Mouse (Mus musculus): ENCODE measurements at regions not wholly inside any gene's neighbourhood (a gene's known extent, or its start where the extent isn't known, plus 50 kb on each side); places are given as distances from the start of the nearest gene placed in this dataset.
"Not testable (repeated sequence)": the region's sequence is repeated elsewhere in the genome, so short reads cannot be mapped to it uniquely, and the experiment has no call there.

DNA sequence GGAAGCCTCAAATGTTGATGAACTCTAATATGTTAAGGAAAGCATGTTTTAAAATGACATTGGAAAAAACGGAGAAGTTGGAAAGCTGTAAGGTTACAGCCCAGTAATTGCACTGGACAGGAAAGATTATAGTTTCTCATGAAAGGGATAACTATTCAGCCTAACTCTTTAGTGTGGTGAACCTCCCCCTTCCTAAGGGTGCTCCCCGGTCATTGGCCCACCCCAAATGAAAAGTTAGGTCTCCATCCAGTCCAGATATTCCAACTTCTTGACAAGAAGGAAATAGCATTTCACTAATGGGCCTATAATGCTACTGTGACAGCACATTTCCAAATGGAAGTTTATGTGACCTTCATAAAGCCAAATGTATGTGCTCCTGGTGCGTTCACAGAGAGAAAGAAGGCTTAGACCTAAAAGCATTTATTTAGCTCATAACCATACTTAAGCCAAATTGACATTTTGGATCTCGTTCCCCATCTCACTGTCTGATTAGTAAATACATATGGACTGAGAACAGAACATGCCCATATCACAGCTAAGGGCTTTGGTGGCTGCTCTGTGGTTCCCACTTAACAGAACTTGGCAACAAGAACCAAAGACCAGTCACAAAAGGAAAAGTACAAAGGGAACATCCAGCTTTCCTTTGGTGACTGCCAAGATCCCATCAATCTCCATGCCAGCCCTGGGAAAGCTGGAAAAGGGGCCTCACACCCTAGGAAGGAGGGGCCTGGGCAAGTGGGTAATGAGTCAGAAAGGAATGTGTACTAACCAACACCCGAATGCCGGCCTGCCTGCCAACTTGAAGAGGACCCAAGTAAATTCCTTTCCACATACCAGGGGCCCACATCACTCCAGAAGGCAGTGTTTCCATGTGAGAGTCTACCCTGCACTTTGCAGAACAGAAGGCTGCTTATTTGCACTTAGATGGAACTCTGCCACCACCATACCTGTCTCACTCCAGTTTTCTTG lies 155.1 kb upstream of the Chst7 start:
- Histone ChIP-seq H3K4me3 (ENCODE audit: low read depth, low read length) (no peak overlapping the region), H3K4me1 (replicated peaks; ENCODE audit: control insufficient read depth, insufficient read depth, low read length) (no peaks in the 10 kb centered on the region), H3K36me3 (ENCODE audit: control insufficient read depth, insufficient read depth, low read length) (no peaks in the 10 kb centered on the region), H3K9ac (ENCODE audit: low read length) (no peak overlapping the region), H3K27me3 (ENCODE audit: control insufficient read depth, insufficient read depth, low read length) (no peaks in the 10 kb centered on the region), H3K27ac (ENCODE audit: low read depth, low read length) (no peak overlapping the region), H3K9me3 (ENCODE audit: control insufficient read depth, low read length) (no peaks in the 10 kb centered on the region), H3K4me2 (ENCODE audit: low read depth, low read length, severe bottlenecking) (no peak overlapping the region)
- DNase-seq (ENCODE audit: low spot score) (no peak), ATAC-seq (replicated peaks; ENCODE audit: low FRiP score) (peak; percentile 34)
- WGBS = 63% methylated on average over 6 of the region's 6 CpGs

GRCm38 (mm10) chrX:19906646-19907371 lies 152.6 kb upstream of the Chst7 start:
- no peaks in the 10 kb centered on the region for H3K4me1 ChIP-seq (replicated peaks; ENCODE audit: control insufficient read depth, insufficient read depth, low read length)
- peak; percentile 62 for DNase-seq (ENCODE audit: low spot score)
- no peak overlapping the region for H3K4me3 ChIP-seq (ENCODE audit: low read depth, low read length)
- no peaks in the 10 kb centered on the region for H3K9me3 ChIP-seq (ENCODE audit: control insufficient read depth, low read length)
- H3K9ac ChIP-seq (ENCODE audit: low read length) = no peak overlapping the region
- no peaks in the 10 kb centered on the region for H3K27me3 ChIP-seq (ENCODE audit: control insufficient read depth, insufficient read depth, low read length)
- peak; percentile 91 for ATAC-seq (replicated peaks; ENCODE audit: low FRiP score)
- H3K36me3 ChIP-seq (ENCODE audit: control insufficient read depth, insufficient read depth, low read length) = no peaks in the 10 kb centered on the region
- H3K4me2 ChIP-seq (ENCODE audit: low read depth, low read length, severe bottlenecking) = no peak overlapping the region
- no peak overlapping the region for H3K27ac ChIP-seq (ENCODE audit: low read depth, low read length)

DNA sequence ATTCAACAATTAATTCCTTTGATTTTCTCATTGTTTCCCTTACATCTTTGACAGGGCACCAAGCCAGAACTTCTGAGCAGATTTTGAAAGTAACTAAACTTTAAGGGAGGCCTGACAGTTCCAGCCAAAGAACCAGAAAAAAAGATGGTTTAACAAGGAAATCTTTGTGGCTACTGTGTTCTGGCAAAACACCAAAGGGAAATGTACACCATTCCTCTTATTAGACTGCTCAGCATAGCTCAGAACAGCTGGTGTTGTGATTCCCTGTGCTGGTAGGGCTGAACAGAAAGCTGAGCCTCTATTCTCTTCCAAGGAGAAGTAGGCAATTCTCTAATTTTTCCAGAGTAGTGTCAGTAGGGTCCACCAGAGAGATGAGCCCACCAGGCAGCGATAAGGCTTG lies 142.4 kb upstream of the Chst7 start:
- H3K27ac ChIP-seq (ENCODE audit: low read depth, low read length) = no peak overlapping the region
- H3K9ac ChIP-seq (ENCODE audit: low read length) = no peak overlapping the region
- no peaks in the 10 kb centered on the region for H3K36me3 ChIP-seq (ENCODE audit: control insufficient read depth, insufficient read depth, low read length)
- no peak overlapping the region for H3K4me2 ChIP-seq (ENCODE audit: low read depth, low read length, severe bottlenecking)
- WGBS = 95% methylated on average over 1 of the region's 1 CpGs
- H3K4me3 ChIP-seq (ENCODE audit: low read depth, low read length) = no peak overlapping the region
- no peaks in the 10 kb centered on the region for H3K9me3 ChIP-seq (ENCODE audit: control insufficient read depth, low read length)
- DNase-seq (ENCODE audit: low spot score) (no peak), ATAC-seq (replicated peaks; ENCODE audit: low FRiP score) (no peak)
- H3K27me3 ChIP-seq (ENCODE audit: control insufficient read depth, insufficient read depth, low read length) = no peaks in the 10 kb centered on the region
- H3K4me1 ChIP-seq (replicated peaks; ENCODE audit: control insufficient read depth, insufficient read depth, low read length) = no peaks in the 10 kb centered on the region

DNA sequence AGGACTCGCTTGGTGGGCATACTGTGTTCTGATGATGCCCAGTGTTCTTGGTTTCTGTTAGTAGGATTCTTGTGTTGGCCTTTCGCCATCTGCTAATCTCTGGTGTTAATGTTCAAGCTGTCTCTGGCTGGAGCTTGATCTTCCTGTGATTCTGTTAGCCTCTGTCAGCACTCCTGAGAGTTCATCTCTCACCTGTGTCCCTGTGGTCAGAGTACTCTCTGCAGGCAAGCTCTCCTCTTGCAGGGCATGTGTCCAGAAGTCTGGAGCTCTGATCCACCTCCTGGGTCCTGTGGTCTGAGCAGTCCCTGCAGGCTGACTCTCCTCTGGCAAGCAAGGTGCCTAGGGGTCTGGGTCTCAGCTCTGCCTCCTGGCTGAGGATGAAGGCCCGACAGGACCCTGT lies 130.0 kb upstream of the Chst7 start:
- H3K4me3 ChIP-seq (ENCODE audit: low read depth, low read length); ATAC-seq (replicated peaks; ENCODE audit: low FRiP score); H3K27me3 ChIP-seq (ENCODE audit: control insufficient read depth, insufficient read depth, low read length); H3K36me3 ChIP-seq (ENCODE audit: control insufficient read depth, insufficient read depth, low read length); H3K4me2 ChIP-seq (ENCODE audit: low read depth, low read length, severe bottlenecking); H3K27ac ChIP-seq (ENCODE audit: low read depth, low read length); DNase-seq (ENCODE audit: low spot score); H3K9ac ChIP-seq (ENCODE audit: low read length); H3K4me1 ChIP-seq (replicated peaks; ENCODE audit: control insufficient read depth, insufficient read depth, low read length); H3K9me3 ChIP-seq (ENCODE audit: control insufficient read depth, low read length): not testable (repeated sequence)
- 87% methylated on average over 3 of the region's 3 CpGs for WGBS

- DNase-seq (ENCODE audit: low spot score) = no peak
- Histone ChIP-seq H3K9ac (ENCODE audit: low read length) (no peak overlapping the region), H3K27me3 (ENCODE audit: control insufficient read depth, insufficient read depth, low read length) (no peaks in the 10 kb centered on the region), H3K36me3 (ENCODE audit: control insufficient read depth, insufficient read depth, low read length) (no peaks in the 10 kb centered on the region), H3K4me2 (ENCODE audit: low read depth, low read length, severe bottlenecking) (no peak overlapping the region), H3K9me3 (ENCODE audit: control insufficient read depth, low read length) (no peaks in the 10 kb centered on the region), H3K27ac (ENCODE audit: low read depth, low read length) (no peak overlapping the region), H3K4me1 (replicated peaks; ENCODE audit: control insufficient read depth, insufficient read depth, low read length) (no peaks in the 10 kb centered on the region), H3K4me3 (ENCODE audit: low read depth, low read length) (no peak overlapping the region)
- 69% methylated on average over 3 of the region's 3 CpGs for WGBS
- no peak for ATAC-seq (replicated peaks; ENCODE audit: low FRiP score)
Observed at GRCm38 (mm10) chrX:19929866-19930265, 129.5 kb upstream of the Chst7 start.

- no peak overlapping the region for H3K27ac ChIP-seq (ENCODE audit: low read depth, low read length)
- H3K4me1 ChIP-seq (replicated peaks; ENCODE audit: control insufficient read depth, insufficient read depth, low read length) = no peaks in the 10 kb centered on the region
- ATAC-seq (replicated peaks; ENCODE audit: low FRiP score) (no peak), DNase-seq (ENCODE audit: low spot score) (no peak)
- H3K4me2 ChIP-seq (ENCODE audit: low read depth, low read length, severe bottlenecking) = no peak overlapping the region
- no peaks in the 10 kb centered on the region for H3K36me3 ChIP-seq (ENCODE audit: control insufficient read depth, insufficient read depth, low read length)
- no peaks in the 10 kb centered on the region for H3K9me3 ChIP-seq (ENCODE audit: control insufficient read depth, low read length)
- WGBS = 69% methylated on average over 2 of the region's 2 CpGs
- H3K4me3 ChIP-seq (ENCODE audit: low read depth, low read length) = no peak overlapping the region
- H3K27me3 ChIP-seq (ENCODE audit: control insufficient read depth, insufficient read depth, low read length) = no peaks in the 10 kb centered on the region
- H3K9ac ChIP-seq (ENCODE audit: low read length) = no peak overlapping the region
Observed at GRCm38 (mm10) chrX:19943305-19943704, 116.1 kb upstream of the Chst7 start.

Data from forebrain, embryonic 11.5 days (tissue).